Mouse (Mus musculus) cerebral cortex, adult 2 months (tissue): ENCODE data around the gene Phpt1.

Experiments
- WGBS: fragments of 180-500 bp; shearing (Covaris S2); methylation state at CpG from one replicate; pipeline ENCODE4 v1.1.7; 2018; 5-methylcytosine and 5-hydroxymethylcytosine counted together

The Phpt1 gene

GRCm38 (mm10) chr2:25560551-25560950 is 14.5 kb downstream of the Phpt1 start:
- WGBS = 87% methylated on average over 8 of the region's 8 CpGs

DNA sequence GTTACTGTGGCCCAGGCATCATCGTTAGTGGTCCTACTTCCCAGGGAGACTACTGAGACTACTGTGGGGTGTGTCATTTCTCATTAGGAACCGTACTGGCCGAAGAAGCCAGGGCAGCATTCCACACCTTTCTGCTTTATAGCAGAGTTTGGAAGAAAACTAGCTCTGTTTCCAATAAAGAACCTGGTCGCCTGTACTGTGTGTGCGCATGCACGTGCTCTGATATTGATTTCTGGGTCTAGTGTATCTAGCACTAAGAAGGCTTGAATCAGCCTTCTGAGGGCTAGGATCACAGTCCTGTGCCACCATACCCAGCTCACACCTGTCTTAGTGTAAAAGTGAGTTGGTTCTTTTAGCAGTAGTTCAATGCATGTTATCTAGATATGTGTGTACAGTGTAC is 16.2 kb downstream of the Phpt1 start:
- WGBS = 51% methylated on average over 6 of the region's 6 CpGs

- under 1% methylated on average over 24 of the region's 24 CpGs for WGBS
Observed at GRCm38 (mm10) chr2:25557964-25558360, 17.1 kb downstream of the Phpt1 start.

GRCm38 (mm10) chr2:25557221-25557963 is 17.6 kb downstream of the Phpt1 start, which contains the start of gene Edf1:
Edf1 (plus strand) TSS chr2:25557847.
- under 1% methylated on average over 61 of the region's 61 CpGs for WGBS

DNA sequence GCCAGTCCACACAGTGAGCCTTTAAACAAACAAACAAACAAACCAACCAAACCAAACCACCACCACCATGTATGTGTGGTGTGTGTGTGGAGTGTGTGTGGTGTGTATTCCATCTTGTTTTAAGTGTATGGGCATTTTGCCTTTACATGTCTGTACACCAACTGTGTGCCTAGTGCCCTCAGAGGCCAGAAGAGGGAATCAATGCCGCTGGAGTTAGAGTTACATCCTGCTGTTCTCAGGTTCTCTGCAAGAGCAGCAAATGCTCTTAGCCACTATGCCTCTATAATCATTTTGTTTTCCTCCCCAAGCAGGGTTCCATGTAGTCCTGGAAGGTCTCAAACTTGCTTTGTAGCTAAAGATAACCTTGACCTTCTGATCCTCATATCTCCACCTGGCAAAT is 18.7 kb downstream of the Phpt1 start:
- 60% methylated on average over 1 of the region's 1 CpGs for WGBS

GRCm38 (mm10) chr2:25555479-25555878 is 19.5 kb downstream of the Phpt1 start:
- 65% methylated on average over 2 of the region's 2 CpGs for WGBS

GRCm38 (mm10) chr2:25553171-25553786 is 21.7 kb downstream of the Phpt1 start:
- WGBS = 90% methylated on average over 4 of the region's 4 CpGs

DNA sequence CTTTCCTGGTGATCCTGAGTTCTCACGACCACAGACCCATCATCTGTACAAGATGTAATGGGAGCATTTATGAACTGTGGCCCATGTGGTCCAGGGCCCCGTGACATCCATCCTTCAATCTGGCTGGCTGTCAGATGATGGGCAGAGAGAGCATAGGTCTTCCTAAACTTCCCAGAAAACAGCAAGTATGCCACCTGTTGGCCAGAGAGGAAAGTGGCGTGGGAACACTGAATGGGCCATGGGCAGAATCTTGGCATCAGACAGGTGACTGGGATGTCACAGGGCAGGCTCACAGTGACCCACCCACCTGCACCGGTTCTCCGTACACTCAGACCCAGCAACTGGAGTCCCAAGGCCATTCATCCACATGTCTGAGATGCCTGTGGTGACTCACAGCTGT is 23.8 kb downstream of the Phpt1 start:
- WGBS = 40% methylated on average over 5 of the region's 5 CpGs

DNA sequence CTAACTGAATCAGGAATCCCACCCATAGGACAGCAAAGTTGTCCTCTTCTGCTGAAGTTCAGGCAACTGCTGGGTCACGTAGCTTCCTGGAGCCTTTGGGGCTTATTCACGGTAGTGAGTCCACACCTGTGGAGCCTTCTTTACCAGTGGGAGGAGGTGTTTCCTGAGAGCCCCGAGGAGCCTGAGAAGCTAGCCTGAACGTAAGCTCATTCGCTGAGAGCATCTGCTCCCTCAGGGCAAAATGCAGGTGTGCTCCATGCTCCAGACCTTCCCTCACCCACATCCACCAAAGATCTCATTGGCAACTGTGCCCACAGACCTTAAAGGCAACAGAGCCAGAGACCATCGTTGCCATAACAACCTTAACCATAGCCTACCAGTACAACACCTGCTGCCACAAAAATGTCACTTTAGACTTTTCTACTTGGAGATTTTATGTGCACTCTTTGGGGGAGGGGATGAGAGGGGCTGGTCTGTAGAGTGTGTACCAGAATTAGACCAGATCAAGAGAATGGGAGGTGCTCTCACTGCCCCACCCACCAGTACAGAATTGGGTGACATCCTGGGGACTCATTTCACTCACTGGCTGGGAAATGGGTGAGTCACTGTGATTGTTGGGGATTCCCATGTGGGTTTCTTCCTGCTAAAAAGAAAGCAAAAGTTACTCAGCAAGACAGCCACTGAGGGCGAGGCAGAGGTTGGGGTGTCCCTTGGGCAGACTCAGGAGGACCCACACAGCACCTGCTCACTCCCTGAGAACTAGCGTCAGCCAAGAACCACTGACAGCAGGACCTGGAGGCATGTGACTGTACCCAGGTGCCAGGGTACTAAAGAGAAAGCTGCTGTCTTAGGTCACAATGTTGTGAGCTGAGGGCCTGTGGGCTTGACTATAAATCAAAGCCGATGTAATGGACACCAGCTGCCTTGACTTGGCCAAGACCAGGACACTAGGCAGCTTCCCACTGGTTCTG is 25.7 kb downstream of the Phpt1 start:
- WGBS = 67% methylated on average over 9 of the region's 9 CpGs

GRCm38 (mm10) chr2:25546811-25547491 is 28.1 kb downstream of the Phpt1 start, which contains the start of gene Traf2:
Traf2 (minus strand) TSS chr2:25546940.
- 2% methylated on average over 48 of the region's 48 CpGs for WGBS

DNA sequence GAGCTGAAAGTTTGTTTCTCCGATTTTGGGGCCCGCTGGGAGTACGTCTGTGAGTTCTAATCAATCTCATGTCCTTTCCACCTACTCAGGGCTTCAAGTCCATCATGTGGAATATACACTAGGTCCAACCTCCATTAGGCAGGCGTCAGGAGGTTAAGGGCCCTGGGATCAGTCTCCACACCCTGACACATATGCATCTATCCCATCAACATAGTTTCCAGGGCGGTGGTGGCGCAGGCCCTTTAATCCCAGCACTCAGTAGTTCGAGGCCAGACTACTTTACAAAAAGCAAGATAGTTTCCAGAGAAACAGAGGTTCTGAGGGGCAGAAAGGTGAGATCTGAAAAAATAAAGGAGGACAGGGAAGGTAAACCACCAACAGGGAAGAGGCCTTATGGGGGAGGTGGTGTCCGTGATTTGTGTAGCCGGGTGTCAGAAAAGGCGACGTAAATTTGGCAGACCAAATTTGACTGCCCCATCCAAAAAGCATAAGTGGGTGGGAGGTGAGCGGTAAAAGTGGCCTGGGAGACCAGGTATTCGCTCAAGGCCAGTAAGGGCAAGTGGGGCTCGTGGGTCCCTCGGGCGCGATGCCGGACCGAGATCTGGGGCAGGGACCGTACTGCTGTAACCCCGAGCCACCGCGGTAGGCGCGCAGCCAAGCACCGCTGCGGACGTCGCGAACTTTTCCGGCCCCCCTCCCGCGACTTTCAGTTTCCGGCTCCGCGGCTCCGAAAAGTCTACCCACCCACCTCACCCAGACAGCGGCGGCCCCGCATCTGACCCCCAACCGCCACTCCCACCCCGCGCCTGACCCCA is 28.8 kb downstream of the Phpt1 start:
- 10% methylated on average over 40 of the region's 43 CpGs for WGBS

DNA sequence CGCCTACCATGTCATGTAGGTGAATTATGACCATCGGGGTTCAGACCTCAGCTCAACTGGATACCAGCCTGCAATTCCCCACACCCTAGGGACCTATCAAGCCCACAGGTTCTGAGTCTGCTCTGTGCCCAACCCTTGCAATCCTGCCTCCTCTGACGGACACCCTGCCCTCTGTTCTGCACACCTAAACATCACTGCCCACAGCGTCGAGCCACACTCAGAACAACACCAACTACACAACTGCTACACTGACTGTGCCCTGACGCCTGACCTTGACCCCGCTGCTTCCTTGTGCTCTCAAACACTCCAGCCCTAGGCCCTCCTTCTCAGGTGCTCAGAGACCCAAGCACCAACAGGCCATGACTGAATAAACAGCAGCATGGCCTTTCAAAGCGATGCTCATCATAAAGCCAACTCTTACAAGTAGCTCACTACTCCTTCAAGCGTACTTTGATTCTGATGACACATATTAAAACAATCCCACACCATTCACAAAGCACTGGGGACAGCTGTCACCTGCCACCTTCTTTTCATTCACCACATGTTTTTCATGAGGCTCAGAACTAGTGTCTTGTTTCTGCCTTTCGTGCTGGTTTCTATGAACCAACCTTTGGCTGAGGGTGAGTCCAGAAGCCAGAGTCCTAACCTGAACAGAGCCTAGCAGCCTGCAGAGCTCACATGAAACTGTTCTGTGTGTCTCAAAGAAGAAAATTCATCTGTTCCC is 33.2 kb downstream of the Phpt1 start:
- WGBS = 92% methylated on average over 10 of the region's 10 CpGs

GRCm38 (mm10) chr2:25540541-25540948 is 34.5 kb downstream of the Phpt1 start:
- WGBS = 88% methylated on average over 4 of the region's 4 CpGs

- WGBS = 96% methylated on average over 8 of the region's 8 CpGs
Observed at GRCm38 (mm10) chr2:25536531-25536930, 38.5 kb downstream of the Phpt1 start.

GRCm38 (mm10) chr2:25534866-25535182 is 40.2 kb downstream of the Phpt1 start:
- WGBS = 96% methylated on average over 2 of the region's 2 CpGs

GRCm38 (mm10) chr2:25534178-25534865 is 40.7 kb downstream of the Phpt1 start:
- WGBS = 78% methylated on average over 3 of the region's 3 CpGs

DNA sequence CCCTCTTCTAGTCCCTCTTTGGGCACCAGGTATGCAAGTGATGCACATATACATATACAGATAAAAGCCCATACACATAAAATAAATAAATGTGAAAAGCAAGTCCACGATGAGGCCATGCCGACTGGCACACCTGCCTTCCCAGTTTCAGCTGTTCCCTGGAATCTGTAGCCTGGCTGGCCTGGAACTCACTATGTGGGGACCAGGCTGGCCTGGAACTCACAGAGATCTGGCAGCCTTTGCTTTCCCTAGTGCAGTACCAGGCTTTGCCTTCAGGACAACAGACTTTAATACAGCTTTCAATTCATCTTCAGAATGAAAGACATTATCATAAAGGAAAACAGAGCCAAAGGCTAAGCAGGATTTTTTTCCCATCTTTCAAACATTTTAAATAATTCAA is 41.3 kb downstream of the Phpt1 start:
- 91% methylated on average over 2 of the region's 2 CpGs for WGBS

- WGBS = 91% methylated on average over 9 of the region's 9 CpGs
Observed at GRCm38 (mm10) chr2:25526510-25527302, 48.3 kb downstream of the Phpt1 start.
